Mouse (Mus musculus) embryo, embryonic 10.5 days (tissue): Measurements from ENCODE around the gene Cpxm1.
"Not testable (repeated sequence)": the region's sequence is repeated elsewhere in the genome, so short reads cannot be mapped to it uniquely, and the experiment has no call there.

Source experiments
- DNase-seq: peaks from one replicate; pipeline ENCODE4 v3.0.0-alpha.2; 2015; ENCODE audit warnings: low spot score

The Cpxm1 gene

DNA sequence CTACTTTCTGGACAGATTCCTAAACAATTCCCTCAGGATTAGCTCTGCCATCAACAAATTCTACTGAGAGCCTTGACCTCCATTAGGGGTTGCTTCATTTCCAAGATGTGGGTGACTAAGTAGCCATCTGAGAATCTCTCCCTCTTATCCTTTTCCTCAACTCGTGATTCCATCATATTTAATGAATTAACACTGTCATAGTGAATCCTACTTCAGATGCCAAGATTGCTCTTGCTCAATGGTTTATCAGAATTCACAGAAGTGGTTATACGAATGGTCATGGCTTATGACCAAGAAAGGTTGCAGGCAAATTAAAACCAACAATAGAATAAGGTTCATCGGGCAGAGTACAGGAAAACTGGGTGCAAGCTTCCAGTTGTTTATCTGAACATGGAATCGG, 4.5 kb upstream of the Cpxm1 start:
- DNase-seq, result no peak

GRCm38 (mm10) chr2:130400046-130400445, 2.7 kb upstream of the Cpxm1 start:
- no peak for DNase-seq

DNA sequence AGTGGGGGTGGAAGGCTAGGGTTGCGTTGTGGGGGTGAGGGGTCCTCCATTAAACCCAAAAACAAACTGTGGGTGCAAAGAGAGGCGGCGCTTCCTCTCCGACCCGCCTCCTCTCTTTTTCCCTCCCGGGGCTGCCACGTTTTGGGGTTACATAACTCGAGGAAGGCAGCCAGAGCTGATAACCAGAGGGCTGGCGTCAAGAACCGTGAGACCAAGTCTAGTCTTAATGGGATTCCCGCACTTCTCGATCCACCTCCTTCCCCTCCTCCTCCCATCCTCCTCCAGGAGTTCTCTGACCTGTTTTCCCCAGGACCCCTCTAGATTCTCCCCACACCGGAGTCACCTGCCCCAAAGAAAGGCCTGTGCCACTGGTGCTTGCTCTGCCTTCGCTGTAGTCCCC, 717 bp upstream of the Cpxm1 start:
- peak; percentile 35 for DNase-seq

DNA sequence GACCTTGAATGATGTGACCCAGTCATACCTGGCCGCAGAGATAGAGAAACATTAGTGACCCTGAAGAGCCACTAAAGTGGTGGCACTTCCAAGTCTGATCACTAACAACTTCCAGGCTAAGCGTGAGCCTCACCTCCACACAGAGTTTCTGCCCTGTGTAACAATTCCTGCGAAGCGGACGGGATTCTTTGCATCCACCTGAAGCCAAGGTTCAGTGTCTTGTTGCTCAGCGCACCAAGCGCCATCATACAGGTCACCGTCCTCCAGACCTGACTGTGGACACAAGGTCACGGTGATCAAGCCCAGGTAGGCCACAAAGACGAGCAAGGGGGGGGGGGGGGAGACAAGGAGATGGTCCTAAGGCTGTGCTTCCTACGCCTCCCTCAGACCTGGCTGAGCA, 1.7 kb downstream of the Cpxm1 start:
- no peak for DNase-seq

- no peak for DNase-seq
Observed at GRCm38 (mm10) chr2:130392836-130393235, 4.5 kb downstream of the Cpxm1 start.

DNA sequence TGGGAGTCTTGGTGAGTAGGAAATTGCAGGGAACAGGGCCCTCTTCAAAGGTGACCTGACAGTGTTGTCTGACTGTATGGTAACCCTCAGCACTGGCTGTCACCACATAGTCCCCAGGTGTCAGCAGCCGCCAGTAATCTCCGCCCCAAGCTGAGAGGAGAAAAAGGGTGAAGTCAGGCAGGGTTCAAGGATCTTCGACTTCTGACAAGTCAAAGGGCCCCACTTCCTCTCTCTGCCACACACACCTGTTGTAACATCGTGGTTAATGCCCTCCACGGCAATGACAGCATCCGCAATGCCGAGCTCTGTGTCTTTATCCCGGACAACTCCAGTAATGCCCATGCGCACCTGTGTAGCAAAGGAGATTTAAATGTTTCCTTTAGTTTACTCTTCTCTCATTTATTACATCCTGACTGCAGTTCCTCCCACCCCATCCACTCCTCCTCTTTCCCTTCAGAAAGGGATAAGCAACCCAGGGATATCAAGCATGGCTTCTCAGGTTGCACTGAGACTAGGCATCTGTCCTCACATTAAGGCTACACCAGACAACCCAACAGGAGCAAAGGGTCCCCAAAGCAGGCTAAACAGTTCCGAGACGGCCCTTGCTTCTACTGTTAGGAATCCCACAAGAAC, 6.3 kb downstream of the Cpxm1 start:
- DNase-seq, result no peak

DNA sequence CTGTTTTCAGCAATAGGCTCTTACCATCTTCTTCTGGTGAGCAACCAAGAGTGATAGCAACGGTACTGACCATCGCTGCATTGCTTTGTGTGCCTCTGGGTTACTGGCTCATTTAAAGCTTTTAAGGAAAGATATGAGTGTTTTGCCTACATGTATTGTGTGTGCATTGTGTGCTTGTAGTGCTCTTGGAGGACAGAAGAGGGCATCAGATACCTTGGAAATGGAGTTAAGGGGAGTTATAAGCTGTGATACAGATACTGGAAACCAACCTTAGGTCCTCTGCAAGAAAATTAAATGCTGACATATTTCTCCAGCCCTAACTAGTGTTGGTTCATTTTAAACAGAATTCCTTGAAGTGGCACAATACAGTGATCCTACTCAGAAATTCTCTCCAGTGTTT, 8.6 kb downstream of the Cpxm1 start:
- DNase-seq, result peak; percentile 43

- DNase-seq, result no peak
Observed at GRCm38 (mm10) chr2:130386212-130386611, 11.2 kb downstream of the Cpxm1 start.

GRCm38 (mm10) chr2:130383895-130384294, 13.5 kb downstream of the Cpxm1 start:
- no peak for DNase-seq

DNA sequence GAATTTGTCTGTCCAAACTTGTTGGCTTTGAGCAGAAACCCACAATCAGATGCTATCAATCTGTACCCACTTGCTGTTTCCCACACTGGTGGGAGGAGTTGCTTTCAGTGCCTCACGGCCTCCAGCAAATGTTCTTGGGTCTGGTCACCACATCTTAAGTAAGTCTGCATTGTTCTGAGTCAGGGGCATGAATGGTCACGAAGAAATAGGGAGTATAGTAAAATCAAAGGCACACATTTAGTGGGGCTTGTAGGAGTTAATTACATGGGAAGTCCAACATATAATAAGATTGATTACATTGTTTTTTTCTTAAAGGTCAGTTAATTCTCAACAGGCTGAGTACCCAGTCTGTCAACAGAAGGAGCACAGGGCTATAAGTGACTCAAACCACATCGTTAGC, 14.2 kb downstream of the Cpxm1 start:
- no peak for DNase-seq

GRCm38 (mm10) chr2:130374951-130375350, 22.4 kb downstream of the Cpxm1 start:
- no peak for DNase-seq

GRCm38 (mm10) chr2:130373026-130373425, 24.3 kb downstream of the Cpxm1 start:
- DNase-seq, result not testable (repeated sequence)

DNA sequence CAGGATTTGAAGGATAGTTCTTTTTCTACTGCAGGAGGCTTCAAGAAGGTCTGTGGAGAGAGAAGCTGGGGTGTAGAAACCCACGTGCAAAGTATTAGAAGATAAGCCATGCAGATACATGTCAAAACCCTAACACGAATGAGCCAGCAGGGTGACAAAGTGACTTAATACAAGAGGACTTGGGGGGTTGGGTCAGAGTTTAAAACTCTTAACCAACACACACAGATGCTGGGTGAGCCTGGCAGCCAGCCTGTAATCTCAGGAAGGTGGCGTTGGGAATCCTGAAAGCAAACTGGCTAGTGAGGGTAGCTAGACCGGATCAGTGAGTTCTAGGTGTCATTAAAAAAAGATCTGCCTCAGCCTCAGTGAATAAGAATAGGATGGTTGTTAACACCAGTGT, 30.0 kb downstream of the Cpxm1 start:
- no peak for DNase-seq

GRCm38 (mm10) chr2:130365211-130366094, 31.9 kb downstream of the Cpxm1 start:
- DNase-seq, result peak; percentile 47

- DNase-seq, result peak; percentile 83
Observed at GRCm38 (mm10) chr2:130362511-130363026, 34.8 kb downstream of the Cpxm1 start.

DNA sequence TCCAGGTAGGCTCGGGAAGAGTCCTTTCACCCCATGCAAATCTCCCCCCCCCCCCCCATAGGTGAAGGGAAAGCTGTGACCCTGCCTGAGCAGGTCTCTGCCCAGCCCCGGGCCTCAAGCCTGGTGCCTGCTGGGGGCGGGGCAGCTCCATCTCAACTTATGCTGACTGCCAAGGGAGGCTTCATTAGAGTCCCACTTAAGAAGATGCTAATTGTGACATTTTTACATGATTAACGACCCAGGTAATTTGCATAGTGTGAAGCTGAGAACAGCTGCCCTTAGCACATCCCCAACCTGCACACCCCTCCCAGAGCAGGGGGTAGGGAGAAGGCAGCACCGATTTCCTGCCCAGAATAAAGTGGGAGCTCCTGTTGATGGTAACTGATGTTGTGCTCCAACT, 38.5 kb downstream of the Cpxm1 start:
- no peak for DNase-seq

- DNase-seq, result no peak
Observed at GRCm38 (mm10) chr2:130357551-130357950, 39.8 kb downstream of the Cpxm1 start.

GRCm38 (mm10) chr2:130353889-130354288, 43.5 kb downstream of the Cpxm1 start:
- DNase-seq, result no peak

DNA sequence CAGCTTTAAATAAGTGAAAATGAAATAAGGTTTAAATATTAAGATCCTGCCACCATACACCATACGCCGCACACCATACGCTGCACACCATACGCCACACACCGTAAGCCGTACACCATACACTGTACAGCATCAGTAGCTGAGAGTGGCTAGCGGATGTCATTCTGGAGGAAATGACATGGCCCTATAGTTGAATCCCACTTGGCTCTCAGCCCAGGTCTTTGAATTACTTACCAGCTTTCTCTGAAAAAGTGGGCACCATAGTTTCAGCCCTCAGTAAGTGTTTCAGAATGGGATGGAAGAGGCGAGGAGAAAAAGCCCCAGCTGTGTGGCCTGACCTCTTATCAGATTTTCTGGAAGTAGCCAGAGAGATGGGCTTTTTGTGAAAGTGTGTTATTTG, 44.0 kb downstream of the Cpxm1 start:
- no peak for DNase-seq

DNA sequence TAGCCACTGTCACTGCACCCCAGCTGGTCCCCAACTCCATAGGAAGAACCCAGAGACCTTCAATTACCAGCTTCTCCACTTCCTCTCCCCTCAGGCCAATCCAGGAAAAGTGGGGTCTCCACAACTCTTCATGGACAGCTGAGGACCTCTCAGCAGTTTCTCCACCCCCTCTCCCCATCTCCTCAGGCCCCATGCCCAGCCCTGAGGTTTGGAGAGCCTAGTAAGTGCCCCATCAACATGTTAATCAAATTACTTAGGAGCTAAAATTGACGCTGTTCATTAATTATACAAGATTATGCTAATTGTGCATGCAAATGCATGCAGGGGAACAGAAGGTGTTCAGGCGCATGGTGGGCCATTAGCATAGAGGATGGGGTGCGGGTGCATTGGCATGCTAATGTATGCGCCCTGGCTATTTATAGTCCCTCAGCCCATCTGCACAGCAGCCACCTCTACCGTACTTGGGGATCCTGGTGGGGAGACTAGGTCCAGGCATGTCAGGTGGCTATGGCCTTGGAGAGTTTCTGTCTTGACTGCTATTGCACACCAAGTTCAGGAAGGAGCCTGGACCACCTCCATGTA, 45.5 kb downstream of the Cpxm1 start:
- no peak for DNase-seq

DNA sequence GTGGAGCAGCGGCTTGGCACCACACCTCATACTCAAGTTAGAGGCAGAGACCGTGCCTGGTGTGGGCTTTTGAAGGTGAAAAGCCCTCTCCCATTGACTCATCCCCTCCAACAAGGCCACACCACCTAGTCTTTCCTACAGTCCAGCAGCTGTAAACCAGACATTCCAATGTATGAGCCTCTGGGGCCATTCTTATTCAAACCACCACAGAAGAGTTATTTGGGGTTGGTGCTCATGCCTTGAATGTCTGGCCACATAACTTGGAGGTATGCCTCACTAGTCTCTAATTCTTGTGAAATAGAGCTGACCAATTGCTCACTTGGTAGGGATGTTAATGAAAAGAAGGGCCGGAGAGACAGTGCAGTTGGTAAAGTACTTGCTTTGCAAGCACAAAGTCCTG, 47.0 kb downstream of the Cpxm1 start:
- no peak for DNase-seq

DNA sequence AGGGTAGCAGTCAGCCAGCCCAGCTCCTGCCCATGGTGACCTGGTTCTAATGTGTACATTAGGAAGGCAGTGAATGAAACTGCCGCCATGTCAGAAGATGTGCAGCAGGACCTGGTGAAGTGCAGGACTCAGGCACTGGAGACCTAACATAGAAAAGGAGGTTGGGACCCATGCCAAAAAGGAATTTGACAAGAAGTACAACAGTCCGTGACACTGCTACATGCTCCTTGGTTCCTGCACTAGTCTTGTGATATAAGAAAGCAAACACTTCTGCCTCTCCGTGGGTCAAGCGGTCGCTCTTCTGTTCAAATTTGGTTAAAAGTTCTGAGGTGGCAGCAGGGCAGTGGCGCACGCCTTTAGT, 56.2 kb downstream of the Cpxm1 start:
- no peak for DNase-seq
